Mouse (Mus musculus): ENCODE measurements around the gene Gm5483. TPM values are rescaled to one million over a fixed set of nuclear protein-coding genes. Genes with fewer than 3 reads are reported as not detected.
"Not testable (repeated sequence)": the region's sequence is repeated elsewhere in the genome, so short reads cannot be mapped to it uniquely, and the experiment has no call there.

Gene Gm5483
- not detected in 2 replicates for polyA plus RNA-seq (2012; rRNA removed)

- not testable (repeated sequence) for DNase-seq (ENCODE audit: extremely low spot score in 1 of 2, low spot score in 1 of 2)
Observed at GRCm38 (mm10) chr16:36183912-36184311, at the start of gene Gm5483. Gene Gm5483, plus strand, starts transcription at chr16:36184212.

GRCm38 (mm10) chr16:36138201-36138600 is 45.8 kb upstream of the Gm5483 start:
- no peak for DNase-seq (ENCODE audit: extremely low spot score in 1 of 2, low spot score in 1 of 2)

DNA sequence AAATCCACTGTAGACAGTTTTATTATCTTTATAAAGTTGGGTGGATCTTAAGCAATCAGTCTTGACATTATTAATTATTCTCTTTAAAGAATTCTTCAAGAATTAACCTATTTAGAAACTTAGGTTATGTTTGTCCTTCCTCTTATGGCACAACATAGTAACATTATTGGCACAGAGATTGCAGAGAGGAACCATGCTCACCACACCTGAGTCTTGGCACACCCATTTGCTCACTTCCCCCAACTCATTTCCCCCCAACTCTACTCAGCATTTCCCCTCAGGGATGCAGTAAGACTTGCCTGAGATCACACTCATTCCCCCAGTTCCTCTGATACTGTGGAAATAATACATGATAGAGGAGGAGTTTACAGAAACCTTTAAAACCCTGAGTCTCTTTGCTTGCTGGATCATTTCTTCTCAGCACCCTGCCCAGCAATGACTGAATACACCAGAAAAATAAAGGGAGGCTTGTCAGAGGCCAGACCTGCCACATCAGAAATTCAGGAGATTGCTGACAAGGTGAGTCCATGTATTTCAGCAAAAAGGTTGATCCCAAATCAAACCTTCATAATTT is 27.5 kb upstream of the Gm5483 start, which contains the start of gene Stfa2l1:
Stfa2l1 (plus strand) TSS at position 410 of the 574 bp plus-strand sequence.
- DNase-seq (ENCODE audit: extremely low spot score in 1 of 2, low spot score in 1 of 2), result no peak

DNA sequence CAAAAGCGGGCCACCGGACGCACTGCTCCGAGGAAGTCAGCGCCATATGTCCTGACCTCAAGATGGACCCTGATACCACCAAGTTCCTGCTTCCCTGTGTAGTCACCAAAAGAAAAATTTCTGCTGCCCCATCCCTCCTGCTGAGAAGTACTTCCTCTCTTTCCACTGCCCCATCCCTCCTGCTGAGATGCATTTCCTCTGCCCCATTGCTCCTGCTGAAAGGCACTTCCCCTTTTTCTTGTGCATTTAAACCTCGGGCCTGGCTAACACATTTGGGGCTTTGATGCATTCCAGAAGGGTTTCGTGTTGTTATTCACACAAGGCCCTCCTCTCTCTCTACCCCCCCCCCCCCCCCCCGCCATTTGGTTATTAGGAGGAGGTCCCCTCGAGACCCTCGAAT is 16.2 kb upstream of the Gm5483 start:
- DNase-seq (ENCODE audit: extremely low spot score in 1 of 2, low spot score in 1 of 2), result not testable (repeated sequence)

GRCm38 (mm10) chr16:36176108-36176507 is 7.9 kb upstream of the Gm5483 start:
- DNase-seq (ENCODE audit: extremely low spot score in 1 of 2, low spot score in 1 of 2), result no peak

DNA sequence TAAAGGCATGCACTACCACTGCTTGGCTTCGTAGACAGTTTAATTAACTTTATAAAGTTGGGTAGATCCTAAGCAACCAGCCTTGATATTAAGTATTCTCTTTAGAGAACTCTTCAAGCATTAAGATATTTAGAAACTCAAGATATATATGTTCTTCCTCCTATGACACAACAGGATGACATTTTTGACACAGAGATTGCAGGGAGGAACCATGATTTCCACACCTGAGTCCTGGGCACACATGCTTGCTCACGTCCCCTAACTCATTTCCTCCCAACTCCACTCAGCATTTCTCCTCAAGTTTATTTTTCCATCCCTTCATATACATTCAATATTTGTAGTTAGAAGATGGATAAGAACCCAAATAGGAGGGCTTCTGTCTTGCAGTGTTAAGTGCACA is 4.1 kb upstream of the Gm5483 start:
- no peak for DNase-seq (ENCODE audit: extremely low spot score in 1 of 2, low spot score in 1 of 2)

GRCm38 (mm10) chr16:36199226-36199625 is 15.2 kb downstream of the Gm5483 start:
- no peak for DNase-seq (ENCODE audit: extremely low spot score in 1 of 2, low spot score in 1 of 2)

- no peak for DNase-seq (ENCODE audit: extremely low spot score in 1 of 2, low spot score in 1 of 2)
Observed at GRCm38 (mm10) chr16:36203846-36204245, 19.8 kb downstream of the Gm5483 start.

- DNase-seq (ENCODE audit: extremely low spot score in 1 of 2, low spot score in 1 of 2), result not testable (repeated sequence)
Observed at GRCm38 (mm10) chr16:36205684-36206083, 21.7 kb downstream of the Gm5483 start.

- DNase-seq (ENCODE audit: extremely low spot score in 1 of 2, low spot score in 1 of 2), result no peak
Observed at GRCm38 (mm10) chr16:36209967-36210453, 26.0 kb downstream of the Gm5483 start, which contains the start of gene Gm5416. Gene Gm5416, plus strand, starts transcription at chr16:36210403.

GRCm38 (mm10) chr16:36221168-36221567 is 37.2 kb downstream of the Gm5483 start, which contains the start of gene 2010005H15Rik:
Gene 2010005H15Rik, plus strand, starts transcription at chr16:36221468.
- DNase-seq (ENCODE audit: extremely low spot score in 1 of 2, low spot score in 1 of 2), result not testable (repeated sequence)

Other genes starting within 250 kb of the Gm5483 start
- 3.8 and 4.5 TPM in 2 replicates for gene Parp9, start 245.7 kb upstream of the Gm5483 start, polyA plus RNA-seq (2012; rRNA removed)
- 3.0 TPM in 2 replicates for gene Dtx3l, start 245.1 kb upstream of the Gm5483 start, polyA plus RNA-seq (2012; rRNA removed)
- gene Kpna1, start 205.5 kb upstream of the Gm5483 start, polyA plus RNA-seq (2012; rRNA removed), result 44.0 and 48.2 TPM in 2 replicates
- 5.0 and 5.4 TPM in 2 replicates for gene Wdr5b, start 143.0 kb upstream of the Gm5483 start, polyA plus RNA-seq (2012; rRNA removed)
- 99.7 and 111 TPM in 2 replicates for gene Fam162a, start 112.6 kb upstream of the Gm5483 start, polyA plus RNA-seq (2012; rRNA removed)
- 21.4 and 26.9 TPM in 2 replicates for gene Ccdc58, start 112.5 kb upstream of the Gm5483 start, polyA plus RNA-seq (2012; rRNA removed)
- gene Csta1, start 53.0 kb upstream of the Gm5483 start, polyA plus RNA-seq (2012; rRNA removed), result not detected in 2 replicates
- not detected in 2 replicates for gene Stfa2l1, start 27.4 kb upstream of the Gm5483 start, polyA plus RNA-seq (2012; rRNA removed)
- not detected in 2 replicates for gene Gm5416, start 26.2 kb downstream of the Gm5483 start, polyA plus RNA-seq (2012; rRNA removed)
- not detected in 2 replicates for gene 2010005H15Rik, start 37.3 kb downstream of the Gm5483 start, polyA plus RNA-seq (2012; rRNA removed)
- not detected in 2 replicates for gene Stfa1, start 92.7 kb downstream of the Gm5483 start, polyA plus RNA-seq (2012; rRNA removed)
- gene BC117090, start 150.1 kb downstream of the Gm5483 start, polyA plus RNA-seq (2012; rRNA removed), result not detected in 2 replicates
- gene BC100530, start 183.5 kb downstream of the Gm5483 start, polyA plus RNA-seq (2012; rRNA removed), result not detected in 2 replicates
- not detected in 2 replicates for gene Stfa2, start 224.2 kb downstream of the Gm5483 start, polyA plus RNA-seq (2012; rRNA removed)

All from frontal cortex, adult 2 months (tissue).